Mouse (Mus musculus): ENCODE results near the gene Olfr434. TPM values are rescaled to one million over a fixed set of nuclear protein-coding genes. Genes with fewer than 3 reads are reported as not detected.
A peak's percentile ranks its signal among the peaks of the same experiment; 100 is the strongest.
"Not testable (repeated sequence)": the region's sequence is repeated elsewhere in the genome, so short reads cannot be mapped to it uniquely, and the experiment has no call there.

The Olfr434 gene
- polyA plus RNA-seq, 1 experiment from 2014 or later: not detected

DNA sequence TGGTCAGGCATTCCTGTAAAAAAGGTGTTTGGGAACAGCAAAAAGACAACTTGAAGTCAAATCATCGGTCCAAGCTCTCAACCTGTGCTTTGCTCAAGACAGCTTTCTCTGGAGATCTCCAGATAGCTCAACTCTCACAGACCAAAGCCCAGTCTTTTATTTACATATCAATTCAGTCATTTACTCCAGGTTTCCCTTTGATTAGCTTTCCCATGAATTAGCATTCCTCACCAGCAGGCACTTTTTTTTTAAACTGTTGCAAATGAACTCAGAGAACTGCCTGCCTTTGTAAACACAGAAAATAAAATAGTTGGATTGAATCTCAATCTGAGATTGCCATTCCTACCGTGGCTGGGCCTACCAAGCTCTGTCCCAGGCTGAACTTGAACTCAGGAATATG is 7.5 kb upstream of the Olfr434 start:
- H3K36me3 ChIP-seq (ENCODE audit: control insufficient read depth, insufficient read depth, low read length): no peaks in the 10 kb centered on the region
- H3K9me3 ChIP-seq (ENCODE audit: control insufficient read depth, low read length): no peaks in the 10 kb centered on the region
- no peak overlapping the region for H3K27ac ChIP-seq (ENCODE audit: low read length)
- no peak overlapping the region for H3K4me3 ChIP-seq (ENCODE audit: low read length)
- 28% methylated on average over 2 of the region's 2 CpGs for WGBS
- no peak for ATAC-seq (ENCODE audit: low read depth)
- no peak overlapping the region for H3K9ac ChIP-seq (ENCODE audit: low read length)
- no peaks in the 10 kb centered on the region for H3K27me3 ChIP-seq (ENCODE audit: control insufficient read depth, insufficient read depth, low read depth, low read length)
- no peaks in the 10 kb centered on the region for H3K4me1 ChIP-seq (replicated peaks; ENCODE audit: control insufficient read depth, insufficient read depth, low read length)
- no peak overlapping the region for H3K4me2 ChIP-seq (ENCODE audit: low read depth, low read length)

DNA sequence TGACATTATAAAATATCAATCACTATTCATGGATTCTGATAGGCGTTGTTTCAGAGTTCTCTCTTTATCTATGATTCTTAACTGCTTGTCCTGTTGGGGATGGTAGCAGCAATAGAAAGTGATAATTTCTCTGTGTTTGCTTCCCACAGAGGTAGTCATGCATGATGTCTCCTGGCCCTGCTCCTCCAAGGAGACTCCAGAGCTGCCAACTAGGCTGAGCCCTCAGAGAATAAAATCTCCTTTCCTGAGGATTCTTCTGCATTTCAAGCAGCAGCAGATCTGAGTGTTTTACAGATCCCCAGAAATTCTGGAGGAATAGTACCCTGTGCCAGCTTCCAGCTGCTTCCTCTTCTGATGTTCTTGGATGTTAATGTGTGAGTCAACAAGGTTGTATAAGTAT is 18.4 kb downstream of the Olfr434 start, which contains the start of gene Olfr47:
Gene Olfr47, plus strand, starts transcription at position 275 of the 400 bp plus-strand sequence.
- not testable (repeated sequence) for H3K27me3 ChIP-seq (ENCODE audit: control insufficient read depth, insufficient read depth, low read depth, low read length); H3K36me3 ChIP-seq (ENCODE audit: control insufficient read depth, insufficient read depth, low read length); H3K4me3 ChIP-seq (ENCODE audit: low read length); H3K4me2 ChIP-seq (ENCODE audit: low read depth, low read length); H3K9me3 ChIP-seq (ENCODE audit: control insufficient read depth, low read length); H3K4me1 ChIP-seq (replicated peaks; ENCODE audit: control insufficient read depth, insufficient read depth, low read length); H3K27ac ChIP-seq (ENCODE audit: low read length); H3K9ac ChIP-seq (ENCODE audit: low read length); ATAC-seq (ENCODE audit: low read depth)
- WGBS: 71% methylated on average over 1 of the region's 1 CpGs

DNA sequence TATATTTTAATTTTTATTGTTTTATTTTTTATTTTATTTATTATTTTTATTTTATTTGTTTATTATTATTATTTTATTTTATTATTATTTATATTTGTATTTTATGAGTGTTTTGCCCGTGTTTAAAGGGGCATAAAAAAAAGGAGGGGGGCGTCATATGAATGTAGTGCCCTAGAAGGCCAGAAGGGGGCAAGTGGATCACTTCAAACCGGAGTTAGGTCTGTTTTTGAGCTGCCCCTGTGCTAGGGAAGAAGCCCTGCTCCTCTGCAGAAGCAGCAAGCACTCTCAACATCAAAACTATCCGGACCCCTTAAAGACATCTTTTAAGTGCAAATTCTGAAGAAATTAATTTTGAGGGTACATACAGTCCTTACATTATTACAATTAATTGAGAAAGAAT is 29.2 kb downstream of the Olfr434 start:
- Histone ChIP-seq H3K36me3 (ENCODE audit: control insufficient read depth, insufficient read depth, low read length) (no peaks in the 10 kb centered on the region), H3K9ac (ENCODE audit: low read length) (no peak overlapping the region), H3K27ac (ENCODE audit: low read length) (no peak overlapping the region), H3K4me3 (ENCODE audit: low read length) (no peak overlapping the region), H3K4me2 (ENCODE audit: low read depth, low read length) (no peak overlapping the region), H3K27me3 (ENCODE audit: control insufficient read depth, insufficient read depth, low read depth, low read length) (no peaks in the 10 kb centered on the region; the same call in 1 of the 2 replicates), H3K4me1 (replicated peaks; ENCODE audit: control insufficient read depth, insufficient read depth, low read length) (no peaks in the 10 kb centered on the region), H3K9me3 (ENCODE audit: control insufficient read depth, low read length) (no peaks in the 10 kb centered on the region)
- WGBS: 14% methylated on average over 4 of the region's 4 CpGs
- no peak for ATAC-seq (ENCODE audit: low read depth)

DNA sequence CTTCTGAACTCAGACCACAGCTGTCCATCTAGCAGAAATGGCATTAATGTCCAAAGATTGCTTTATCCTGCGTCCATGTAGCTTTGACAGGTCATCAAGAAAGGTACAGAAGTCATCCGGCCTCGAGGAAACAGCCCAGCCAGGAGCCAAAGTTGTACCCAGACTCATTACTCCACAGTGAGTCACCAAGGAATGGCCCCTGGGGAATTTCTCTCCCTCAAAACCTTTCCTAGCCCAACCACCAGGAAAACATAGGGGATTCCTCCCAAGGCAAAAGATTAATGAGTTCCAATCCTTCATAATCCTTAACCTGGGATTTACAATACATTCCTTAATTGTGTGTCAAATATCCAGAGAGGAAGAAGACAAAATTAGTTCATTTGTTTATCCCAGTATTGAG is 34.6 kb downstream of the Olfr434 start:
- Histone ChIP-seq H3K9ac (ENCODE audit: low read length) (no peak overlapping the region), H3K4me3 (ENCODE audit: low read length) (no peak overlapping the region), H3K4me2 (ENCODE audit: low read depth, low read length) (no peak overlapping the region), H3K36me3 (ENCODE audit: control insufficient read depth, insufficient read depth, low read length) (no peaks in the 10 kb centered on the region), H3K27me3 (ENCODE audit: control insufficient read depth, insufficient read depth, low read depth, low read length) (no peaks in the 10 kb centered on the region; the same call in 1 of the 2 replicates), H3K27ac (ENCODE audit: low read length) (no peak overlapping the region), H3K4me1 (replicated peaks; ENCODE audit: control insufficient read depth, insufficient read depth, low read length) (peaks cover 3% of the 10 kb centered on the region; the same call in 1 of the 2 replicates), H3K9me3 (ENCODE audit: control insufficient read depth, low read length) (no peaks in the 10 kb centered on the region)
- 59% methylated on average over 3 of the region's 3 CpGs for WGBS
- no peak for ATAC-seq (ENCODE audit: low read depth)

DNA sequence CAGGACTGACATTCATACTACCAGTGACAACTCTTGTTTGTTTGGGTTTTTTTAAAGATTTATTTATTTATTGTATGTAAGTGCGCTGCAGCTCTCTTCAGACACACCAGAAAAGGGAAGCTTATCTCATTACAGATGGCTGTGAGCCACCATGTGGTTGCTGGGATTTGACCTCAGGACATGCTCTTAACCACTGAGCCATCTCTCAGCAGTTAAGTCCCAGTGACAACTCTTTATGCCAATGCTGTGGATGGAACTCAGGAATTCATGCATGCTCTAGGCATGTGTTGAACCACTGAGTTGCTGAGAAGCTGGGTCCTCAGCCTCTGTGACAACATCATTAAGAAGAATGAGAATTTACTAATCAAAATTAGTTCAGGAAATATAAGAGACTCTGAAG is 40.2 kb downstream of the Olfr434 start:
- H3K27me3 ChIP-seq (ENCODE audit: control insufficient read depth, insufficient read depth, low read depth, low read length): no peaks in the 10 kb centered on the region
- no peaks in the 10 kb centered on the region for H3K36me3 ChIP-seq (ENCODE audit: control insufficient read depth, insufficient read depth, low read length)
- WGBS: 45% methylated on average over 1 of the region's 1 CpGs
- no peak overlapping the region for H3K9ac ChIP-seq (ENCODE audit: low read length)
- no peaks in the 10 kb centered on the region for H3K9me3 ChIP-seq (ENCODE audit: control insufficient read depth, low read length)
- no peak overlapping the region for H3K4me3 ChIP-seq (ENCODE audit: low read length)
- no peak overlapping the region for H3K27ac ChIP-seq (ENCODE audit: low read length)
- no peak overlapping the region for H3K4me2 ChIP-seq (ENCODE audit: low read depth, low read length)
- H3K4me1 ChIP-seq (replicated peaks; ENCODE audit: control insufficient read depth, insufficient read depth, low read length): peaks cover 3% of the 10 kb centered on the region; the same call in 1 of the 2 replicates
- ATAC-seq (ENCODE audit: low read depth): no peak

DNA sequence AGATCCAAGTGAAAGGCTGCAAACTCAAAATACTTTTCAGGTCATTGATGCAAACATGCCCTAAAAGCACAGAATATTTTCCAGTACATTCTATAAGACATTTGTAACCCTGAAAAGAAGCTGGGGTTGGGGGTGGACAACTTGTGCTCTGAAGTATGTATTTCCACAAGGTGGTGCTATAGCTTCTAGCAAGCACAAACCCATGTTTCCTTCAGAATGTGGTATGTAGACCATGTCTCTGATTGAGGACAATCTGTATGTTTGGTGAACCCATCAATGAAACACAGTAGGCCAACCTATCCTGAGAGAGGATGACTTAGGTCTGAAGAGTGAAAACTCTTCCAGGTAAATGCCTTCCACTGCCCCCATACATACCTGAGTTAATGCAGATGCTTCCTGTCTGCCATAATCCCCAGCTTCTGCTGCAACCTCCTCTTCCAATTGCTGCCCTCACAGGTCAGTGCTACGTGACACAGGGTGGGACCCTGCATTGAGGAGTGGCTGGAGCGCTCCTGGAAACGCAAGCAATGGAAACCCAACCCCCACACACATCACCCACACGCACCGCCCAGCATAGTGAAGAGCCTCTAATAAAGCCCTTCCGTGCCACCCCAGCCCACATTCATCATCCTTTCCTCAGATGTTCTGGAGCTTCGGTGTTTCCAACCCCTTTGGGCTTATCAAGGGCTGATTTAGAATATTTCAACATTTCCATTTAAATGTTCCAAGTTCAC is 41.5 kb downstream of the Olfr434 start:
- no peak overlapping the region for H3K9ac ChIP-seq (ENCODE audit: low read length)
- peaks cover 3% of the 10 kb centered on the region; the same call in 1 of the 2 replicates for H3K4me1 ChIP-seq (replicated peaks; ENCODE audit: control insufficient read depth, insufficient read depth, low read length)
- H3K27me3 ChIP-seq (ENCODE audit: control insufficient read depth, insufficient read depth, low read depth, low read length): no peaks in the 10 kb centered on the region
- H3K4me3 ChIP-seq (ENCODE audit: low read length): no peak overlapping the region
- no peak overlapping the region for H3K27ac ChIP-seq (ENCODE audit: low read length)
- H3K36me3 ChIP-seq (ENCODE audit: control insufficient read depth, insufficient read depth, low read length): no peaks in the 10 kb centered on the region
- WGBS: 64% methylated on average over 7 of the region's 7 CpGs
- H3K9me3 ChIP-seq (ENCODE audit: control insufficient read depth, low read length): no peaks in the 10 kb centered on the region
- ATAC-seq (ENCODE audit: low read depth): peak; percentile 69
- no peak overlapping the region for H3K4me2 ChIP-seq (ENCODE audit: low read depth, low read length)

DNA sequence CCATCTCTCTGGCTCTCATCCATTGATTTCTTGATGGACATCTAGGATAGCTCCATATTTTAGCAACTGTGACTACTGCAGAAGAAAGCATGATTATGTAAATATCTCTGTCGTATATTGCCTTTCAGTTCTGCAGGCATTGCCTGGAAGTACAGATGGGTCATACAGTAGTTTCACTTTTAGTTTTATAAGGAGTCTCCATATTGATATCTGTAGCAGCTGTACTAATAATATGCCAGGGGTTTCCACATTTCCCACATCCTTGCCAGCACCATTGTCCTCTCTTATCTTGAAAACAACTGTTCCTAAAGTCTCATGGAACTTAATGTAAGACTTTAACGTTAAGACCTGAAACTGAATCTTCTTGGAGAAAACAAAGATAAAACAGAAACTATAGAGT is 47.9 kb downstream of the Olfr434 start:
- no peak for ATAC-seq (ENCODE audit: low read depth)
- Histone ChIP-seq H3K27ac (ENCODE audit: low read length) (no peak overlapping the region), H3K9ac (ENCODE audit: low read length) (no peak overlapping the region), H3K27me3 (ENCODE audit: control insufficient read depth, insufficient read depth, low read depth, low read length) (no peaks in the 10 kb centered on the region), H3K9me3 (ENCODE audit: control insufficient read depth, low read length) (no peaks in the 10 kb centered on the region), H3K4me1 (replicated peaks; ENCODE audit: control insufficient read depth, insufficient read depth, low read length) (peaks cover 2% of the 10 kb centered on the region; the same call in 1 of the 2 replicates), H3K4me2 (ENCODE audit: low read depth, low read length) (no peak overlapping the region), H3K36me3 (ENCODE audit: control insufficient read depth, insufficient read depth, low read length) (0 out of 2 replicates have a peak, but pooled peaks cover 2% of the 10 kb centered on the region), H3K4me3 (ENCODE audit: low read length) (no peak overlapping the region)
- 55% methylated on average over 2 of the region's 2 CpGs for WGBS

DNA sequence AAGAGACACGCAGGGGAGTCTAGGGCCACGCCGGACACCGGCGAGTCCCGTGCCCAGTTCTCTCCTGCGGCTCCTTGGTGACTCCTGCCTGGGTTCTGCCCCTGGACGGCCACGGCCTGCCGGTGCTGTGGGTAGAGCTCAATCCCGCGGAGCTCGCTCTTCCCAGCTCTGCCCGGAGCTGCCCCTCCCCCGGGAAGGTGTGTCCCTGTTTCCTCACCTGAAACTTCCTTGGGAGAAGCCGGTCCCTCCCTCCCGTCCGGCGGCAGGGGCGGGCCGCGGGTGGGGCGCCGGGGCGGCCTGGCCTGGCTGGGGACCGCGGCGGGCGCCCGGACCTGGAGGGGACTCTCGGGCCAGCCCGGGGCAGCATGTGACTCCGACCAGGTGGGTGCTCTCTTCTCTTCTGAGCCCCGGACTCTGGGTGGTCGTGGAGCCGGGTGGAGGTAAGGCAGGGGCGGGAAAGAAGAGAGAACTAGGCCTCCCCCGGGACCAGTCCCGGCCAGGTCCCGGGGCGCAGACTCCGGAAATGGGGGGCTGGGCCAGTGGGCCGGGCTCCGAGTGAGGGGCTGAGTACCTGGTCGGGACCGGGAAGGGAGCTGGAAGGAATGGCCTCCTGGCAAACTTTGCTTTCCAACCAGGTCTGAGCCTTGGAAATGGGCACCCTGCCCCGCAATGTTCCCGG is 52.7 kb downstream of the Olfr434 start, which contains the start of gene Arhgef5:
Gene Arhgef5, plus strand, starts transcription at position 220 of the 679 bp plus-strand sequence.
- WGBS: under 1% methylated on average over 42 of the region's 48 CpGs
- peak; percentile 88 for ATAC-seq (ENCODE audit: low read depth)

DNA sequence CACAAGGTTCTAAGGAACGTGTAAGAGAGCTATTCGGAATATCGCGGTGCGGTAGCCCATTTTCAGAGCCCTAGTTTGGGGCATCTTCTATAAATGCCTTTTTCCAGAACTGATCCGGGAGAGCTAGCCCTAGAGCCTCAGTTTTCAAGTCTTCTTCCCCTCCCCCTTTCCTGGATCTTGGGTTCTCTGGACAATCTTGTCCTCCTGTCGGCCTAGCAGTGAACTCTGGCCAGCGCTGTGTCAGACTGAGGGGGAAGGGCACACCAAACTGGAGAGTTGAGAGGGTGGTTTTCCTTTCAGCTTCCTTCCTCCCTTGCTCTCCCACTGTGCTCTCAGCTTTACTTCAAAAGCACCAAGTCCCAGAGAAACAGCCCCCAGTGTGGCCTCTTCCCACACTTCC is 53.5 kb downstream of the Olfr434 start:
- WGBS: under 1% methylated on average over 8 of the region's 8 CpGs
- peaks cover 14% of the 10 kb centered on the region for H3K4me1 ChIP-seq (replicated peaks; ENCODE audit: control insufficient read depth, insufficient read depth, low read length)
- ATAC-seq (ENCODE audit: low read depth): peak; percentile 77
- peak overlapping the region; percentile 81 for H3K4me2 ChIP-seq (ENCODE audit: low read depth, low read length)
- H3K9ac ChIP-seq (ENCODE audit: low read length): peak overlapping the region; percentile 95
- peak overlapping the region; percentile 82 for H3K4me3 ChIP-seq (ENCODE audit: low read length)
- peak overlapping the region; percentile 93 for H3K27ac ChIP-seq (ENCODE audit: low read length)
- H3K36me3 ChIP-seq (ENCODE audit: control insufficient read depth, insufficient read depth, low read length): 0 out of 2 replicates have a peak, but pooled peaks cover 2% of the 10 kb centered on the region
- H3K27me3 ChIP-seq (ENCODE audit: control insufficient read depth, insufficient read depth, low read depth, low read length): no peaks in the 10 kb centered on the region
- H3K9me3 ChIP-seq (ENCODE audit: control insufficient read depth, low read length): no peaks in the 10 kb centered on the region

More for the DNA sequence above, 52.7 kb downstream of the Olfr434 start, which contains the start of gene Arhgef5:
- Histone ChIP-seq H3K27ac (ENCODE audit: low read length) (peak within 1 kb of the TSS; percentile 93), H3K27me3 (ENCODE audit: control insufficient read depth, insufficient read depth, low read depth, low read length) (no peaks in the 10 kb centered on the region), H3K9me3 (ENCODE audit: control insufficient read depth, low read length) (no peaks in the 10 kb centered on the region), H3K4me3 (ENCODE audit: low read length) (peak within 1 kb of the TSS; percentile 82), H3K4me1 (replicated peaks; ENCODE audit: control insufficient read depth, insufficient read depth, low read length) (peaks cover 14% of the 10 kb centered on the region), H3K36me3 (ENCODE audit: control insufficient read depth, insufficient read depth, low read length) (0 out of 2 replicates have a peak, but pooled peaks cover 2% of the 10 kb centered on the region), H3K9ac (ENCODE audit: low read length) (peak within 1 kb of the TSS; percentile 95), H3K4me2 (ENCODE audit: low read depth, low read length) (peak within 1 kb of the TSS; percentile 81)
